Mouse (Mus musculus): ENCODE results near the gene Traf3.

Traf3 gene

DNA sequence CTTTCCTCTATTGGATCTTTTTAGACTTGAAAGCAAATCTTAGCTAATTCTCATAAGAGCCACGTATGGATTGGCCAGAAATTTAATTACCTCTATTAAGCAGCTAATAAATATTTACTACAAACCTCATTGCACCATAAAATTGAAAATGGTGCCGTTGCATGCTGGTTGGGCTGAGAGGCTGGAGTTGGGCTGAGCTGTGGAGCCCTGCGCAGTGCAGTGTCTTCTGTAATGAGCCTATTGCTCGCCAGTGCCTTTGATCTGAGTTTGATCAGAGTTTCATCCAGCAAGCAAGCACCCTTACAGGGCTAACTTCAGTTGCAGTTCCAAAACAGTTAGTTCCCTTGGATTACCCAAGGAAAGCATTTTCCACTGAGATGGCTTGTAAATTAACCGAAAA lies 12.2 kb upstream of the Traf3 start:
- in situ Hi-C loops (cut with MboI), result no loop called here

DNA sequence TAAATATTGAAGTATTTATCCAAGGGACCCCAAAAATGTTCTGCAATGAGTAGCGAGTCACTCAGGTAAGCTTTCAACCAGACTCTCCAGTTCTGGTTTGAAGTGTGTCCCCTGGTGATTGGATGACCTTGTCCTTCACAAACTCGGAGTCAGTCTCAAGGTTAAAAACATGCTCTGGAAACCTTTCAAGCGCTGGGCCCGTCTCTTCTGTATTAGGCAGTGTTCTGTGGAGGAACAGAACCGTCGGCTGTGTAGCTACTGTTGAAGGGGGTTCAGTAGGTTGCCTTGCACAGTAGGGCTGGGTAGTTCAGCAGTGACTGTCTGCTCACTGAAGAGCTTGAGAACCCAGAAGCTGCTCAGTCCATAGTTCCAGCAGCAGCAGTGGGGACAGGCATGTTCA lies 11.5 kb upstream of the Traf3 start:
- in situ Hi-C loops (cut with MboI), result no loop called here

DNA sequence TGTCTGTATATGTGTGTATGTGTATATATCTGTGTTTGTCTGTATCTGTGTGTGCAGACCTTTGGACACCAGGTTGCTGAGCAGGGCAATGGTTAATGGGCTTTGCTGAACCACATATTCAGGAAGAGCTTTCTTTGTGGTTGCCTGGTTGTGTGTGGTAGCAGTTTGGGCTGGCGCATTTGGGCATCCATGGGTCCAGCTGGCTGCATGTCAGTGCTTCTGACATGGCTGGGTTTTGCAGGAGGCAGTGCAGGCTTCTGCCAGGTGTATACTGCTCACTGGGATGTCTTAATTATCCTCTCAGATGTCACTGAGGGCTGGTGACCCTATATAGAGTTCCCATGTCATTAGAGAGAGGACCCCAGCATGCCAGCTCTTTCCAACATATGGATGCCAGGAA lies 10.4 kb upstream of the Traf3 start:
- in situ Hi-C loops (cut with MboI), result no loop called here

DNA sequence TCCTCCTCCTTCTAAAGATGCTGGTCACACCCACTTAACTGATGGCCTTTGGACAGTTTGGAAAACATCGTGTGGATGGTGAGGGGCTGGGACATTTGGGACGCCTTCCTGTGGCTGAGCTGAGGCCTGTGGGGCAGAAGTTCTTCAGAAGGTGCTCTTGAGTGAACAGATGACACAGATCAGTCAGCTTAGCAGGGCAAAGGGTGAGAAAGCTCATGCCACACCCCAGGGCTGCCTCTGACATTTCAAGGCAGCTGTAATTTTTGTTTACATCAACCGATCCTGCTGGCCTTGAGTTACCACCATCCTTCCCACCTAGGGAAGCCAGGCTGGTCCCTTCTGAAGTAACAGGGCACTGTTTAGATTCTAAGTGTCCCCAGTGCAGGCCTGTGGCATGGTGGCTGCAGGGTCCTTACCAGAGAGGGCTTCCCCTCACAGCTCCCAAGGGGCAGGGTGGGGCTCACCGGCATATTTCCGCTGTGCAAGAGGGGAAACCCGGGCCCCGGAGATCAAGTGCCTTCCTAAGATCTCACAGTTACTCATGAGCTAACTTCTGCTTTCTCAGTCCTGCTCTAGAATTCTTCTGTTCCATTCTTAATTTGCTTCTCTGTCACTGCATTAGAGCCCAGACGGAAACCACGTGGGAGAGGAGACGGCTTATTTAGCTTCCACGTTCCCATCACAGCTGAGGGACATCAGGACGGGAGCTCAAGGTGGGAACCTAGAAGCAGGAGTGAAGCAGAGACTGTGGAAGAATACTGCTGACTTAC lies 6.3 kb upstream of the Traf3 start:
- in situ Hi-C loops (cut with MboI), result no loop called here

DNA sequence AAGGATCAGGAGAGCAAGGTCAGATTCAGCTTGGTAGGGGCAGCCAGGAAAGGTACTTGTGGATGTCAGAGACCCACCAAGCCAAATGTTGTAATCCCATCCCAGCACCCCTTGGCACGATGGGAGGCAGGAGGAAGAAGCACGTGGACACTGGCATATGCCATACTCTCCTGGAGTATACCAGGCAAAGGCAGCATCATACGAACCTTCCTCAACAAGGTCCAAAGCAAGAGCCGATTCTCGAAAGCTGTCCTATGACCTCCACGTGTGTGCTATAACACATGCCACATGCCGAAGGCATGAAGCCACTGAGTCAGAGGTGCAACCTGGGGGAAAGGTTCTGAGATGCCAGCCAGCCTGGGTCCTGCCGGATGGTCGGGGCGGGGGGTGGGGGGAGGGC lies 5.3 kb upstream of the Traf3 start:
- in situ Hi-C loops (cut with MboI), result no loop called here

DNA sequence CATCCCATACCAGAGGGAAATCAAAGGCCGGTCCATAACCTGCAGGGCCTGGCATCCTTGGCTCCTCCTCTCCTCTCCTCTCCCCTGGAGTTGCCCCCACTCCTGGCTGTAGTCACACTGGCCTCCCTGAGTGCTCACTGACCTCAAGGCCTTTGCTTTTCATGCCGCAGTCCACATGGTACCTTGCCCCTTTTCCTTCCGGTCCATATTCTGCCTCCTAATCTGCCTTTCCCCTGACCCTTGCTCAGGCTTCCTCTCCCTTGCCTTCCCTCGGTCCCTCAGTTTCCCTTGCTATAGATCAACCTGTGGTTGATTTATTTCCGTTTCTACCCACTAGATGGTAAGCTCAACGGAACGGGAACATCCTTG lies 4.2 kb upstream of the Traf3 start:
- in situ Hi-C loops (cut with MboI), result no loop called here

DNA sequence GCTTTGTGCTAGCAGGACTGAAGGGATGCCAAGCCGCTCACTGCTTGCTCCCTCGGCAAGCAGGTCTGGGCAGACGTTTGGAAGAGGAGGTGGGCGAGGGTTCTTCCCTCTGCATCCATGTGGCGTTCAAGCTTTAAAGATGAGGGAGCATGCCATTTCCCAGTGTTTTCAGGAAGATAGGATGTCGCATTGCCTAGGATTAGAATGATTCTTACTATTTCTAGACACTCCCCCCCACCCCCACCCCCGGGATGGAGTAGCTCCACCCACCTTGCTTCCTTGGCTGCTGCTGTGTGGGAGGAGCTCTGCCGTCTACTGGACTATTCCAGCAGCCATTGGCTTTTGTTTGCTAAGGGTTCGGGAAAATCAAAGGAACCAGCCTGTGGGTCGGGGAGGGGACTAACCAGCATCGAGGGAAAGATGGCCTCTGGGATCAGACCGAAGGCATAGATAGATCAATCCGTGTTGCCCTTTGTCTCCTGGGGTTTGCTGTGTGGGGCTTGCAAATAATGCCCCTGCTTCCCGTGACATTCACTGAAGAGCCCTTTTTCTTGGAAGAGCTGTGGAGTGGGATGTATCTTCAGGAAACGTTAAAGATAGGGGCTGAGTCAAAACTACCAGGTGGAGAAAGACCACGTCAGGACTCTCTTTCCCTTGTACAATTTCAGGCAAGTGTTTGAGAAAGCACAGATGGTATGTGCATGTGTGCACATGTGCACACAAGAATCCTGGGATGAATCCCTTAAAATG lies 3.7 kb upstream of the Traf3 start:
- in situ Hi-C loops (cut with MboI), result no loop called here

DNA sequence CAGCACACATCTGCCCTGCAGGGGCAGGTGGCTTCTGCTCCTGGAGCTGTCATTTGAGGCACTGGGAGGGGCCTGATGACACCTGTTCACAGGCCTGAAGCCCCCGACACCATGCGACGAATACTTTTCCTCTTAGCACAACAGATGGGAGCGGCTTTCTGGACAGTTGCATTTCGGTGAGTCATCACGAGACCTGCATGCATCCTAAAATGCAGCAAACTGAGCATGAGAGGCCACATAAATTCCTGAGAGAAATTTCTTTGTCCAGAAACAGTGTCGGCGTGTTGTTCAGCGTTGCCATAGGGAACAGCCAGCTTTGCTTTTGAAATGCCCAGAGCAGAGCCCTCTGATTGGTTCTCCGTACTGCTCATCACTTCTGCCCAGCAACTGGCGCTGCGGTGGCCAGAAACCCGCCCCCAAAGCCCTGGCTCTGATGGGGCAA lies 1.8 kb upstream of the Traf3 start:
- in situ Hi-C loops (cut with MboI), result no loop called here

DNA sequence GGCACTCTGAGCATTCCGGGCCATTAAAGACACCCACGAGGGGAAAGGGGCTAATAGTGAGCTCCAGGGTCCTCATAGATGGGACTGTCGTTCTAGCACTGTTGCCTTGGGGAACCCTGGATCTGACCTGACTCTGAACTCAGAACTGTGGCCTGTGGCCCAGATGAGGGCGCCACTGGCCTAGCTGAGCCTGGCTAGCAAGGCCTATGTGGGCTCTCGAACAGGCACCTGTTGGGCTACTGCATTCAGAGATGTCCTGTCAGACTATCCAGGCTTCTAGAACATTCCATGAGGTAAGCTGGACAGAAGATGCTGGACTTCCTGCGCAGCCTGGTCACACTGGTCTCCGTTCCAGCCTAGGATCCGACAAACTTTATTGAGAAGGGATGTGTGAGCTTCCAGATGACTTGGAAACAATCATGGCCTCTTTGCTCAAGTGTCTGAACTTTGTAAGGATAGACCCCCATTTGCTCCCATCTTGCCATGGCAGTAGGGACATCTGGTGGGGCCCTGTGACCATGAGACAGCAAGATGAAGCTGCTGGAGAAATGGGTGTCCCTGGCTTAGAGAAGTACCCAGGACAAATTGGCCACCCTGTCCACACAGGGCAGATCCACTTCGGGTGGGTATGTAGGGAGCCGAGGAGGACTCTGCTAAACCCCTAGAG lies 891 bp upstream of the Traf3 start:
- in situ Hi-C loops (cut with MboI), result no loop called here

DNA sequence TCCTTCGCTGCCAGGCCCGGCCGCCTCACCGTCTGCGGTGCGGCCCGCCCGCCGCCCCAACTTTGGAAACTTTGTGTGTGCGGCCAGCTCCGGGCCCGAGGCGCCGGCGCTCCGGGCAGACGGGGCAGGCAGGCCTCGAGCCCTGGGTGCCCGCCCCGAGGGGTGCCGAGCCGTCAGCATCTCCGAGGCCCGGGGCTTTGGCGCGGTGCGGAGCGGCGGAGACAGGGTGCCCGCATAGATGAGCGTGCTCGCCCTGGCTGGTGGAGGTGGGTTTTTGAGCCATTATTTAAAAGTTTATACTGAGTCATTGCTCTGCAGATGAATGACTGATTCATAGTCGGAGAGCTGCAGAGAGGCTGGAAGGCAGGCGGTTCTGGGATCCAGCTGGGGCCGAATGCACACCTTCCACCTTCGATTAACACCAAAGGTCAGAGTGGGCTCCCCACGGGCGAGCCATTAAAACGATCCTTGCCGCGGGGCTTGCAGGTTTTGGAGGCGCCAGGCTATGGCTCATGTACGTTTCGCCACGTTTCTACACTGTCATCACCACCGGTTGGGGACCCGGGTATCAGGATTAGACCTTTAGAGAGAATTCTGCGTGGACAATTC lies 615 bp downstream of the Traf3 start:
- in situ Hi-C loops (cut with MboI), result no loop called here

DNA sequence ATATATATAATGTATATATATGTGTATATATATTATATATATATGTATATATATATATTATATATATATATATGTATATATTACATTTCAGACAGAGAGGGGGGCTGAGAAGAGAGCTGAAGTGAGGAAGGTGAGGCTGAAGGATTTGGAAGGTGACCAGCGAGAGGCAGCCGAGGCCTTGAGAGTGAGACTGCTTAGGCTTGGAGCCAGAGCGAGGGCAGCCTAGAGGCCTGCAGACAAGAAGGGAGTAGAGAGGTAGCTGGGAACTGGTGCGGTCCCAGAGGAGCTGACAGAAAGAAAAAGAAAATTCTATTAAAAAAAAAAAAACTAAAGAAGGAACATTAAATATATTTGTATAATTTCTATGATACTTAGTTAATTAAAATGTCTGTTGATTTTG lies 2.7 kb downstream of the Traf3 start:
- in situ Hi-C loops (cut with MboI), result no loop called here

DNA sequence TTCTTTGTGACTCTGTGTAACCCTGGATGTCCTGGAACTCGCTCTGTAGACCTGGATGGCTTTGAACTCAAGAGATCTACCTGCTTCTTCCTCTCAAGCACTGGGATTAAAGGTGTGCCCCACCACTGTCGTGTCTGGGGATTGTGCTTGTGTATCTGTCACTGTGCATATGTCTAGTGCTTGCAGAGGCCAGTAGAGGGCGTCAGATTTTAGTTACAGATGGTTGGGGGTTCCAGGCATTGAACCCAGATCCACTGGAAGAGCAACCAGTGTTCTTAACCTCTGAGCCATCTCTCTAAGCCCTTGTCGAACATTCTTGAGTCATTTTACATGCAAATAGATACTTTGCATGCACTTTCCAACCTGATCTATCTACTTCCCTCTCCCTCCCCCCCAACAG lies 12.6 kb downstream of the Traf3 start:
- in situ Hi-C loops (cut with MboI), result no loop called here

DNA sequence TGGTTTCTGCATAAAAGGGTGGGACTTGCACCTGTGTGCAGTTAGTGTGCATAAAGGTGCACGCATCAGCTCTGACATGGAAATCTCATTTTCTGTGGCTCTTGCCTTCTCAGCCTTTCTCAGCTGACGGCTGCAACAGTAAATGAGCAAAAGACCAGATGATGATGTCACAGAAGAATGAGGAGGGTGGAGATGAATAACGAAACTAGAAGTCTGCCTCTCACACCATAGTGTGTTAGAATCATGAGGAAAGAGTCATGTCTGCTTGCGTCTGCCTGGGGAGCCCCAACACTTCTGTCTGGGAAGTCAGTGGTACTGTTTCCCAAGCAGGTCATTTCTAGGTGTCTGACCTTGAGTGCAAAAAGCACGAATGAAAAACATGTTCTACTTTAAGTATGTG lies 15.7 kb downstream of the Traf3 start:
- in situ Hi-C loops (cut with MboI), result no loop called here

DNA sequence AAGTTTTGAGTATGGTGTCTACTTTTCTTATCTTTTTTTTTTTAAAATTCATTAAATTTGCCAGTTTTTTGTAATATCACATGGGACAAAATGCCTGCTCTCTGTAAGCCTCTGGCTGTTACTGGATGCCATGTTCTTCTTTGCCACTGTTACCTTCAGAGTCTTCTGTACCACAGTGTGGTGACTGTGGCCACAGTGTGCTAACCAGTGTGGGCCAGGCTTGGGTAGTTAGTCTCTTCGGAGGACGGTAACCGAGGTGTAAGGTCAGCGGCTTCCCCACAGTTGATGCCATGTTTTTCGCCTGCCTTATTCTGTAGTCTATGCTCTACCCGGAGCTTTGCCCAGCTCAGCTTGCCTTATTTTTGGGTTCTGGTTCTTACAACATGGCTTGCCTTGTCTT lies 16.2 kb downstream of the Traf3 start:
- in situ Hi-C loops (cut with MboI), result no loop called here

DNA sequence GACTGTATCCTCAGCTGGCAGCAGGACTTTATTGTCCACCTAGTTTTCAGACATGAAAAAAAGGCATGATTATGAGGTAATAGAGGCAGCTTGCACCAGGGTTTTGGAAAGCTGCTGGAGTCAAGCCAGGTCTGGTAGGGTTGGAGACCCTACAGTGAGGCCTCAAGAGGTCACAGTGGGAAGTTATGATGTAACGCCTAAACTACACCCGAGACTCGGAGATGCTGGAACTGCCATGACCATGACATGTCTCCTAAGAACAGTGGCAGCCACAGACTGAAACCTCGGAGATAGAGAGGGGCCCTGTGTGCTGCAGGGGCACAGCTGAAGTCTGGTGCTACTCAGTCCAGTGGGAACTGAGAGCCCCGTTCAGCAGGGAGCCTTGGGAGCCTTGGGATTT lies 18.3 kb downstream of the Traf3 start, which contains the start of gene 4930595D18Rik:
Gene 4930595D18Rik (minus strand): TSS at position 16 of the 400 bp plus-strand sequence.
- in situ Hi-C loops (cut with MboI), result no loop called here

DNA sequence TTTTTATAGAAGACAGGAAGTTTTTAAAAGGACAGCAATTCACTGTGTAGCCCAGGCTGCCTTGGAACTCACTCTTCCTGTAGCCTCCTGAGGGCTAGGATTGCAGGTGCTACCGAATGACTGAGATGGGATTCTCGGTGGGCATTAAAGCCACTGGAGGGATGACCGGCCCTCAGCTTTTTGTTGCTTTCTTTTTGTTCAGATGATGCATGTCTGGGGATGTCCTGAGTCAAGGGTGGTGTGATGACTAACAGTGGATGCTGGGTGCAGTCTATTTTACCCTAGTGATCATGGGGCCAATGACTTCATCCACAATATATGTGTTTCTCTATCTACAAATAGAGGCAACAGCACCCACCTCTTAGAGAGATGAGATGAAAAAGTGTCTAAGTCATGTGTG lies 20.8 kb downstream of the Traf3 start:
- in situ Hi-C loops (cut with MboI), result no loop called here

DNA sequence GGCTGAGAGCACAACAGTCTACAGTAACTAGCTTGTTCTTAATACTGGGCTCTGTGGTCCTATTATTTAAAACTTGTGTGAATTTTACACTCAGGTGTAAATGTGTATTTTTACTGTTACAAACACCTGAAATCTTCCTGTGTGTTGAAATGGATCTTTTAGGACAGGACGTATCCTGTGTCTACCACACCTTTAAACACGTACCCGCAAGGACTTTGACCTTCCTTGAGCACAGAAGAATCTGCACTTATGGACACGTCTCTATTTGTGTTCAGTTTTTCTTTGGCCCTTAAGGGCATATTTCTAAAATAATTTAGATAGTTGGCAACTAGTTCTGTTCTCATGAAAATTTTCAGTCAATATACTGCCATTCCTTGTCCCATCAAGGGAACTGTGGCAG lies 22.1 kb downstream of the Traf3 start:
- in situ Hi-C loops (cut with MboI), result no loop called here

DNA sequence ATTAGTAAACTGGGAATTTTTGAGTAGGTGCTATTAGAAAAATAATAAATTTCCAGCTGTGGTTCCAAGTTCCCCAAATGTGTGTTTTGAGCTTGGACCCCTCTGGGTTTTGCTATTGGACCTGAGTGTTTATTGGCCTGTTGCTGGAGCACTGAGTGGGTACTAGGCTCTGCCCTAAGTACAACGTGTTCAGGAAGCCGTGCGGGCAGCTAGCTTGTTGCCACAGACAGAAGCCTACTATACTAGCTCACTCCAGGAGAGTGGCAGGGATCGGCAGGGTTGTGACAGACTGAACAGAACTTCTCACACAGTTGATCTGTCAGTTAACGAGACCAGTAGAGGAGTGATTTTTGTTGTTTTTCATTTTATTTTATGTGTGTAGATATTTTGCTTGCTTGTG lies 24.2 kb downstream of the Traf3 start:
- in situ Hi-C loops (cut with MboI), result no loop called here

DNA sequence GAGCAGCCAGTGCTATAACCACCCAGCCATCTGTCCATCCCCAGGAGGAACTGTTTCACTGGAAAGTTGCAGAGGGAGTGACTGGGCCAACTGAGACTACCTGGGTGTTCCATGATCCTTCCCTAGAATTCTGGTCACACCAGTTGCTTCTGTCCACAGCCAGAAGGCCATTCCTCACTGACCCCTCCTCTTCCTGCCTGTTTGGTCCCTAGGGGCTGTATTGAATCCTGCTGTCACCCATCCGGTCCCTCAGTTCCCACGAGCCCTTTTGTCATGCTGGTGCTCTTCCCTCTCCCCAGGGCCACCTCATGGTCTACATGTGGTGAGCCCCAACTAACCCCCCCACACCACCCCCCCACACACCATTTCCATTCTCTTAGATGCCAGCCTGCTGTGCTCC lies 24.7 kb downstream of the Traf3 start:
- in situ Hi-C loops (cut with MboI), result no loop called here

DNA sequence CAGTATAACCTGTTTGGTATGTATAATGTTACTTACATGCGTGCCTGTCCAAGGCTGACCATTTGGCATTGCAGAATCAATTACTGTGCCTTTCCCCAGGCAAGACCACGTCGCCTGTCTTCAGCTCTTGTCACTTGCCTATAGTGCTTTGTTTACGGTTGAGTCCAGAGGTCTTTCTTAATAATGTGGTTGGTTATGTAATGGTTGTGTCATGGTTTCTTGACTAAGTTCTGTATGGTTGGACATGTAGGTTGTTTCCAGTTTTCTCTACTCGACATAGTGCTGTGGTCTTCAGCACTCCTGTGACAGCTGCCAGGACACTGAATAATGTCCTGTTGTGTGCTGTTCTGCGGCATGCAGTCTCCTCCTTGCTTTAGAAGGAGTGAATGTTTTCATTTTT lies 26.6 kb downstream of the Traf3 start:
- in situ Hi-C loops (cut with MboI), result no loop called here

DNA sequence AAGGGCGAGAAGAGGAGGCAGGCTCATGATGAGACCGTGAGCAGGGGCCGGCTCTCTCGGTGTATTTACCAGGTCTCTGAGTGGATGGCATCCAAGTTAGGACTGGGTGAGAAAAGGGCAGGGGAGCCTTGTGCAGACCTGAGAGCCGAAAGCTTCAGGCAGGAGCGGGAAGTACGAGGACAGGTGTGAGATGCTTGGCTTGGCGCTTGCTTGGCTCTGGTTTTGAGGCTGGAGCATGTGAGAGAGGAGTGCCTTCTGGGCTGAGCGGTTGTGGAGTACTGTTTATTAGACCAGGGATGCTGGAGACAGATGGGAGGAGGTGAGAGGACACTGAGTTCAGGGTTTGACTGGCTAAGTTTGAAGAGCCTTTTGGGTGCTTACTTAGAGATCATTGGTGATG lies 27.2 kb downstream of the Traf3 start:
- in situ Hi-C loops (cut with MboI), result no loop called here

DNA sequence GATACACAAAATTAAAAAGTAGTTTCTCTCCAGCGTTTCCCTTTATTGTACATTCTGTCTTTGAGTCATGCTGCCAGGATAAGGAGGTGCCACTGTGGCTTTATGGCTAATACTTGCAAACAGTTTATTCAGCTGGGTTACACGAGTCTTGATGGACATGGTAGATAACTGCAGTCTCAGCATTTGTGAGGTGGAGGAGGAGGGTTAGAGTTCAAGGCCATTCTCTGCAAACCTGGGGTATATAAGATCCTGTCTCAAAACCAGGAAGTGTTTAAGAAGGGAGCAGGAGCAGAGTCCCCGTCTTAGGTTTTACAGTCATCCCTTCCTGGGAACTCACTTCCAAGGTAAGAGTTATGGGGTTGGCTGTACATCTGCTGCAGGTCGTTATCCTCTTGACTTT lies 30.4 kb downstream of the Traf3 start:
- in situ Hi-C loops (cut with MboI), result no loop called here

DNA sequence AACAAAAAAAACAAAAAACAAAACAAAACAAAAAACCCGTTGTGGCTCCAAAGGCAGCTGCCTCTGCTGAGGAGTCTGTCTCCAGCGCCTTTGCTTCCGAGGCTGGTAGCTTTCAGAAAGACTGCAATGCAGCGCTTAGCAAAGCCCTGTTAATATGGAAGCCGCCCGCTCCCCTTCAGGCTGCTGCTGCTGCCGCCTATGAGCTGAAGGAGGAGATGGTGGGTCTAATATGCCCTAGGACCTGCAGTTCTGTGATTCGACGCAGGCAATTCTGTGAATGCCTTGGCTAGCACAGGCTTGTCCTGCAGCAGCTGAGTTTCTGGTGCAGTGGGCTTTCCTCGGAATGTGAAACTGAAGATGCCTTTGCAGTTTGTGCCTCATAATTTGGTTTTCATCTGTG lies 36.9 kb downstream of the Traf3 start:
- in situ Hi-C loops (cut with MboI), result no loop called here
